Mouse (Mus musculus) intestine, embryonic 16.5 days (tissue): ENCODE data around the gene Dnajc16. TPM values are rescaled to one million over a fixed set of nuclear protein-coding genes. Genes with fewer than 3 reads are reported as not detected.

ENCODE experiments used
- ATAC-seq: fragments of 200-750 bp; cut with Nextera tagmentation; 2 replicates; pipeline ENCODE4 v1.8.0; 2017; ENCODE audit warnings: moderate TSS enrichment, moderate library complexity
- H3K27ac ChIP-seq: fragments of 300-500 bp; sonication (generic); 2 replicates; pipeline ENCODE4 v1.5.1; 2014; ENCODE audit warnings: mild to moderate bottlenecking, low read length
- H3K27me3 ChIP-seq: fragments of 300-500 bp; sonication (generic); replicated peaks from 2 replicates; pipeline ENCODE4 v1.6.1; 2014; ENCODE audit warnings: low read length, control low read depth, mixed read lengths; ENCODE audit not compliant: control insufficient read depth, insufficient read depth
- H3K36me3 ChIP-seq: fragments of 300-500 bp; sonication (generic); 2 replicates; pipeline ENCODE4 v1.6.1; 2014; ENCODE audit warnings: low read length, control low read depth; ENCODE audit not compliant: control insufficient read depth, insufficient read depth
- H3K4me1 ChIP-seq: fragments of 300-500 bp; sonication (generic); 2 replicates; pipeline ENCODE4 v1.6.1; 2014; ENCODE audit warnings: low read length, control low read depth, mixed read lengths; ENCODE audit not compliant: control insufficient read depth, insufficient read depth
- H3K4me2 ChIP-seq: fragments of 300-500 bp; sonication (generic); 2 replicates; pipeline ENCODE4 v1.6.1; 2014; ENCODE audit warnings: low read depth, low read length, control low read depth
- H3K4me3 ChIP-seq: fragments of 300-500 bp; sonication (generic); 2 replicates; pipeline ENCODE4 v1.5.1; 2014; ENCODE audit warnings: mild to moderate bottlenecking, low read length
- H3K9ac ChIP-seq: fragments of 300-500 bp; sonication (generic); 2 replicates; pipeline ENCODE4 v1.6.1; 2014; ENCODE audit warnings: low read depth, low read length
- H3K9me3 ChIP-seq: fragments of 300-500 bp; sonication (generic); 2 replicates; pipeline ENCODE4 v1.6.1; 2016; ENCODE audit warnings: low read length, control low read depth; ENCODE audit not compliant: control insufficient read depth
- WGBS: fragments of 180-500 bp; shearing (Covaris S2); extraction: QIAGEN DNeasy Blood & Tissue Kit; methylation state at CpG from one replicate; pipeline ENCODE4 v1.1.7; 2014; 5-methylcytosine and 5-hydroxymethylcytosine counted together
- polyA plus RNA-seq: library from polyadenylated mRNA; unstranded; fragments of >200 nt; fragmentation: Nextera tagmentation; extraction: Ambion mirVana; gene quantifications from 2 replicates; pipeline ENCODE4 v1.2.1, GENCODE M21; 2015

Dnajc16 gene
- polyA plus RNA-seq, 1 experiment from 2014 or later = 4.3 TPM

DNA sequence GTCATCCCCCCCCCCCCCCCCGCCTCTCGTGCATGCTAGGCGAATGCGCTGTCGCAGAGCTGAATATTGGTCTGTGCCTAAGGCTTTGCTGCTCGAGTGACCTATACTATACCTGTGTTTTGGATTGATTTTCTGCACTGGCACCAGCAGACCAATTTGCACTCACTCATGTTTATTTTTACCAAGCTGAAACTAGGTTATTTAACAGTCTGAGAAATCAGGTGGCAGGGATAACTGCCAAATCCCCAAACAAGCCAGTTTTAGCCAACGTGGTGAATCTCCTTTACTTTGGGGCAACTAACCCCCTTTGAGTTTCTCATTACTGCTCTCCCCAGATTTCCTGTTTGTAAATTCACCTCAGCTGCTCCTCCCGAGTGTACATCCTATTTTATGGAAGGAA, 1.2 kb upstream of the Dnajc16 start:
- H3K27ac ChIP-seq = no peak overlapping the region
- no peak overlapping the region for H3K4me3 ChIP-seq
- no peaks in the 10 kb centered on the region for H3K27me3 ChIP-seq
- H3K36me3 ChIP-seq = peaks cover 4% of the 10 kb centered on the region; the same call in 1 of the 2 replicates
- WGBS = 84% methylated on average over 8 of the region's 8 CpGs
- peaks cover 32% of the 10 kb centered on the region for H3K4me1 ChIP-seq
- no peak overlapping the region for H3K4me2 ChIP-seq
- ATAC-seq = no peak
- H3K9ac ChIP-seq = no peak overlapping the region
- H3K9me3 ChIP-seq = no peaks in the 10 kb centered on the region

DNA sequence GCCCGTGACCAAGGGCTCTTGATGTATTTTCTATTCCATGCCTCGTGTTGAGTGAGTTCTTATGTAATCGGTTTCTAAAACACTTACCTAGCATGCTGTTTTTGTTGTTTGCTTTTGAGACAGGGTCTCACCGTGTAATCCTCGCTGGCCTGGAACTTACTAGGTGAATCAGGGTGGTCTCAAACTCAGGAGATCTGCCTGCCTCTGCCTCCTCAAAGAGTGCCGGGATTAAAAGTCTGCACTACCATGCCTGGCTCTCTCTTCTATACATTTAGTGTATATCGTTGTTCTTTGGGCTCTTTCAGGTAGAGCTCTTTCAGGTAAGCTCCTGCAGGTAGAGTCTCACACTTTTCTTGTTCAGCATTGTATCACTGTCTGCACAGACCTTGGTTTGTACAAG, 755 bp upstream of the Dnajc16 start:
- Histone ChIP-seq H3K4me3 (no peak overlapping the region), H3K9ac (no peak overlapping the region), H3K4me1 (peaks cover 31% of the 10 kb centered on the region), H3K27me3 (no peaks in the 10 kb centered on the region), H3K36me3 (0 out of 2 replicates have a peak, but pooled peaks cover 3% of the 10 kb centered on the region), H3K27ac (no peak overlapping the region), H3K4me2 (no peak overlapping the region), H3K9me3 (no peaks in the 10 kb centered on the region)
- WGBS = 90% methylated on average over 7 of the region's 7 CpGs
- ATAC-seq = no peak

DNA sequence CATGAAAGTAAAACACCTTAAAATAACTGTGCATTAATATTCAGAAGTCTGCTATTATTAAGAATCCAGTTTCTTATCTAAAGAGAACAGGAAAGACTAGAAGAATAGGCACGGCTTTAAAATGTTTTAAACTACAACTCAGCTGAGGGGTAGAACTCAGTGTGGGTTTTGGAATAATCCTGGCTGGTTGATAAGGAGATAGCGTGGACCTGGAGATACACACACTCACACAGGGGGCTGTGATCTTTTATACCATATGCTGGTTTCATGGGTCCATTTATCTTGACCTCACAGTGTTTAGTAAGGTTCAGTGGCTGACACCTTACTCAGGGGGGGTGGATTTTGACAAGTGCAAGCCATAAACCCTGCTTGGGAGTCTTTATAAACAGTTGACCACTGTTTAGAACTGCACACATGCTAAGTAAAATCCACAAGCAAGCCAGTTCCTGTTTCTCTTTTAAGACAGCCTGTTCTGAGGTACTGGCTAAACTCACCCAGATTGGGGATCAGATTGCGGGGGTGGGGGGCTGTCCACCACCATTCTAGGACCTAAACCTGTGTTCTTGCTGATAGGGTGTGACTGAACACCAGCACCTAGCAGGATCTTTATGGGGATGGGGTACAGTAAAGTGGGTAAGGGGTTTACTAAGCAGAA, 1.0 kb downstream of the Dnajc16 start:
- WGBS = 30% methylated on average over 3 of the region's 3 CpGs
- ATAC-seq = no peak
- H3K9ac ChIP-seq = peak overlapping the region; percentile 94
- H3K27me3 ChIP-seq = no peaks in the 10 kb centered on the region
- 0 out of 2 replicates have a peak, but pooled peaks cover 3% of the 10 kb centered on the region for H3K36me3 ChIP-seq
- peaks cover 15% of the 10 kb centered on the region; the same call in 1 of the 2 replicates for H3K4me1 ChIP-seq
- peak overlapping the region; percentile 96 for H3K4me3 ChIP-seq
- no peaks in the 10 kb centered on the region for H3K9me3 ChIP-seq
- H3K27ac ChIP-seq = peak overlapping the region; percentile 85
- H3K4me2 ChIP-seq = peak overlapping the region; percentile 95

DNA sequence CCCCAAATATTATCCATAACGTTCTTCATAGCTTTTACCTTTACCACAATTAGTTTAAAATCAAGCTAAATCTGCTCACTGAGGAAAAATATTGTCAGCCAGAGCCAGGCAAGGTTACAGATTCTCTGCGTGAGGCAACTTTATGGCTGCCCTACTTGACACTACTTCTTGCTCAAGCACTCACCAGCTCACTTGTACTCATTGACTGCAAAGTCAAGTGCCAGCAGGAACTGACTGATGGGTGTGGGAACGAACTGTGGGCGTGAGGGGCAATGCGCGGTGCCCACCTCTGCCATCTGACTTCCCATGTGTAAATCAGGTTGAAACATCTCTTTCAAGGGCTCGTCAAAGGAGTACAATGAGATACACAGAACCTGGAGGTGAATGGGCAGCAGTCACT, 3.3 kb downstream of the Dnajc16 start:
- no peak overlapping the region for H3K4me2 ChIP-seq
- no peaks in the 10 kb centered on the region for H3K27me3 ChIP-seq
- peaks cover 12% of the 10 kb centered on the region; the same call in 1 of the 2 replicates for H3K4me1 ChIP-seq
- no peaks in the 10 kb centered on the region for H3K9me3 ChIP-seq
- no peak overlapping the region for H3K9ac ChIP-seq
- H3K4me3 ChIP-seq = no peak overlapping the region
- WGBS = 91% methylated on average over 7 of the region's 7 CpGs
- ATAC-seq = no peak
- H3K36me3 ChIP-seq = 0 out of 2 replicates have a peak, but pooled peaks cover 3% of the 10 kb centered on the region
- H3K27ac ChIP-seq = no peak overlapping the region

DNA sequence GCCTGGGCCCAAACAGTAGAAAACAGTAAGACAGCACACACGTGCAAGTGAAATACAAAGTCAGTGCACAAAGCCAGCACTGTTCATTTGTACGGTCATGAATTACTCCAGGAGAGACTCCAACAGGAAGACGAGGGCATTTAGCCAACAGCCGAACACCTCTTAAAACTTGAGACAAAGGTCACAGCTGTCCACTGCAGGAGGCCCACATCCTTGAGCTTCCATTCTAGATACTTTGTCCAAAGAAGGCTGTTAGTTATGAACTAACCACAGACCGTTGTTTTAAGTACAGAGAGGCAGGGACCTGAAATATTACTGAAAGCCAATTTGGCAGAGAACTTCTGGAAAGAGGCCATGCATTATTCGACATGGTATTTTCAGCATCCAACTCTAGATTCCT, 3.7 kb downstream of the Dnajc16 start:
- H3K9ac ChIP-seq = no peak overlapping the region
- no peaks in the 10 kb centered on the region for H3K27me3 ChIP-seq
- no peak overlapping the region for H3K4me2 ChIP-seq
- no peak for ATAC-seq
- 64% methylated on average over 6 of the region's 6 CpGs for WGBS
- no peak overlapping the region for H3K27ac ChIP-seq
- H3K4me3 ChIP-seq = no peak overlapping the region
- H3K9me3 ChIP-seq = no peaks in the 10 kb centered on the region
- H3K36me3 ChIP-seq = 0 out of 2 replicates have a peak, but pooled peaks cover 3% of the 10 kb centered on the region
- peaks cover 12% of the 10 kb centered on the region; the same call in 1 of the 2 replicates for H3K4me1 ChIP-seq

DNA sequence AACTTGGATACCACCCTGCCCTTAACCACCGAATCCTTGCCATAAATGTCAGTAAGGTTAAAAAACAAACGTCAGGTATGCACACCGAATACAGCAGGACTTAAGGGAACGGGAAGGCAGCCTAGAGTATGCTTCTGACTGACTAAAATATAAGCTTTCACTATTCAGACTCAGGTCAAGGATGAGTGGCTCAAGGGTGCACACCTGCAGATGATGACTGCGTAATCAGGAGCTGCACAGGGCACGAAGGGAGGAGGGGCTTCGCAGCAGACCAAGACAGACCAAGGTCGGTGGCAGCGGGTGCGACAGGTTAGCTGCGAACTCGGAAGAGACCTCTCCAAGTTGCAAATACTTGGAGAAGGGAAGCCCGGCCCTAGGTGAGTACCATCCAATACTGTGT, 4.6 kb downstream of the Dnajc16 start:
- WGBS = 89% methylated on average over 13 of the region's 13 CpGs
- no peak overlapping the region for H3K27ac ChIP-seq
- no peak for ATAC-seq
- H3K27me3 ChIP-seq = no peaks in the 10 kb centered on the region
- peaks cover 9% of the 10 kb centered on the region; the same call in 1 of the 2 replicates for H3K4me1 ChIP-seq
- H3K4me3 ChIP-seq = no peak overlapping the region
- H3K9me3 ChIP-seq = no peaks in the 10 kb centered on the region
- no peak overlapping the region for H3K4me2 ChIP-seq
- no peak overlapping the region for H3K9ac ChIP-seq
- 0 out of 2 replicates have a peak, but pooled peaks cover 11% of the 10 kb centered on the region for H3K36me3 ChIP-seq

DNA sequence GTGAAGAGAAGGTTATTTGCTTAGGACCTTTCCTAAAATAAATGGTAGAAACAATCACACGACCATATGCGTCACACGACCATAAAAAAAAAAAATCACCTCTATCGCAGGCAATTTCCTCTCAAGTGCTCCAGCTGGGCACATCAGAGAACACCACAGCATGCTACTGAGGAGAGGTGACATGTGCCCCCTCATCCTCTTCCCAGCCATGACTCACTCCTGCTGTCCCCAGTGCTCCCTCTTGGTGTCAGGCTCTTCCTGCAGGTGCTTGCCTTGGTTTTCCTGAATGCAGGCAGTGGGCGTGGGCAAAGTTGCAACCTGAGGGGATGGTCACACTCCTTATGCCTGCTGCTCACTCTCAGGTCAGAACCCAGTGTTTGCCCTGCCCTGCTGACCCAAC, 5.9 kb downstream of the Dnajc16 start:
- 0 out of 2 replicates have a peak, but pooled peaks cover 15% of the 10 kb centered on the region for H3K36me3 ChIP-seq
- H3K27me3 ChIP-seq = no peaks in the 10 kb centered on the region
- peaks cover 4% of the 10 kb centered on the region; the same call in 1 of the 2 replicates for H3K4me1 ChIP-seq
- 76% methylated on average over 5 of the region's 5 CpGs for WGBS
- H3K27ac ChIP-seq = no peak overlapping the region
- H3K4me3 ChIP-seq = no peak overlapping the region
- H3K4me2 ChIP-seq = no peak overlapping the region
- no peak overlapping the region for H3K9ac ChIP-seq
- no peak for ATAC-seq
- H3K9me3 ChIP-seq = no peaks in the 10 kb centered on the region

DNA sequence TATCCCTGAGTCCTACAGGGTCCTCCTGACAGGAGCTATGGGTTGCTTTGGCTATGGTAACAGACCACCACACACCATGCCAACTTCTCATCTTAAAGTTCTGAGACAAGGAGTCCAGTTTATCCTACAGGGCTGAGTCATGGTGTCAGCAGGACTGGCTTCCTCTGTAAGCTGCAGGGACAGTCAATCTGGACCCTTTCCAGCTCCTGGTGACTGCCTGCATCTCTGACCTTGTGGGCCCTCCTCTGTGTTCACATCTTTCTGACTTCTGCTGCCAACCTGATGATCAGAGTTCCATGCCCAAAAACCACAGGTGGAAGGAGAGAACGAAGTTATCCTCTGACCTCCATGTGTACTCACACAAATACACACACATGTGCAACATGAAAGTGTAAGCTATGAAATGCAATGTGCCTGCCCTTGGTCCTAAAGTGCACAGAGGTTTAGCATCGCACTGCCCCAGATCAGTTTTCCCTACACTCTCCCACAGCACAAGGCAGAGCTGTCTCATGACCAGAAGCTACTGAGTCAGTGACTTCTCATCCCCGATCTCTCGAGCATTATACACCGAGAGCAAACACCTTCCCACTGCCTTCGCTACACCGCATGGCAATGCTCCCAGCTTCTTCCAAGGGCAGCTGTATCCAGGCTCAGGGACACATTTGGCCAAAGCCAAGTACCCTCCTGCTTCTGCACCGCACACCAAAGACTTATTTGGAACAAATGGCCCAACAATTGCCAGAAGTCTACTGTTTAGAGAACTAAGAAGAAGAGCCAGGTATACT, 9.3 kb downstream of the Dnajc16 start:
- Histone ChIP-seq H3K9me3 (no peaks in the 10 kb centered on the region), H3K4me1 (no peaks in the 10 kb centered on the region), H3K9ac (no peak overlapping the region), H3K36me3 (peaks cover 23% of the 10 kb centered on the region; the same call in 1 of the 2 replicates), H3K4me2 (no peak overlapping the region), H3K4me3 (no peak overlapping the region), H3K27me3 (no peaks in the 10 kb centered on the region), H3K27ac (no peak overlapping the region)
- ATAC-seq = no peak
- 95% methylated on average over 8 of the region's 8 CpGs for WGBS

DNA sequence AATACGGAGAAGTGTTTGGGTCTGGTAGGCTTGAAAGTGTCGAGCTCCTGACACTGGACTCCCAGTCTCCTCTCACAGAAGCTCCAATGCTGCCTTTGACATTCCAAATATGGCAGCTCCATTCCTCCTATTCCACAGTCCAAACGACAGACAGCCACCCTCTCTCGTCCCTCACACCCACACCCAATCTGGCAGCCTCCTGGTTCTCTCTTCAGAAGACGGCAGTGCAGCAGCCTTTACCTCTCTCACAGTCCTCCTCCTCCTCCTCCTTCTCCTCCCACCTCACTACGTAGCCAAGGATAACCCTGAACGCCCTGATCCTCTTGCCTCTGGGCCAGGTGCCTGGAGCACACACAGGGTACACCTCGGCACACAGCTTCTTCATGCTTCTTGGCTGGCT, 10.9 kb downstream of the Dnajc16 start:
- 91% methylated on average over 8 of the region's 8 CpGs for WGBS
- H3K9me3 ChIP-seq = no peaks in the 10 kb centered on the region

More for the DNA sequence above, 10.9 kb downstream of the Dnajc16 start:
- ATAC-seq = no peak
- no peak overlapping the region for H3K9ac ChIP-seq
- H3K4me1 ChIP-seq = no peaks in the 10 kb centered on the region
- peaks cover 23% of the 10 kb centered on the region; the same call in 1 of the 2 replicates for H3K36me3 ChIP-seq
- no peaks in the 10 kb centered on the region for H3K27me3 ChIP-seq
- H3K4me3 ChIP-seq = no peak overlapping the region
- no peak overlapping the region for H3K27ac ChIP-seq
- no peak overlapping the region for H3K4me2 ChIP-seq
